ENCODE assay signal across 11 mouse cellular contexts in the genomic region with DNA sequence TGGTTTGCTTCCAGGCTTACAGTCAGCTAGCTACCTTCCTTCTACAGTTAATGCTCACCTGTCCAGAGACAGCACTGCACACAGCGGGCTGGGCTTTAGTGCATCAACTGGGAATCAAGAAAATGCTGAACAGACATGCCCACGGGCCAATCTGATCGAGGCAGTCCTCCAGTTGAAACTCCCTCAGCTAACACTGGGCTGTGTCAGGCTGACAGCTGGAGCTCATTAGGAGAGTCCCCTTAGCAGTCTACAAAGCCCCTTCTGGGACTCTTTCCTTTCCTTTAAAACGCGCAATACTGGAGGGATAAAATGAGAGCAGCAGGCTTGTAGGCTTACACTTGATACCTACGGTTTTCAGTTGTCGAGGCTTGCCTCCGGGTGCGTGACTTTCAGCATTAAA. TPM values are rescaled to one million over a fixed set of nuclear protein-coding genes. Genes with fewer than 3 reads are reported as not detected.
DNase-seq lines count a peak whose midpoint lies in the region; ATAC-seq and TF ChIP-seq lines count a peak whose summit lies in the region.
"Had no signal": no experiment of that assay in that cellular context is flagged by ENCODE, and none has a peak within 500 bp of the region (broad histone marks: within the 10 kb centered on the region; RNA-seq: fewer than 3 reads in every experiment).

No protein-coding gene starts in this region.

- peak overlapping the region; percentile 32 for H3K4me2 ChIP-seq in heart, embryonic 13.5 days
- no peak overlapping the region for H3K4me2 ChIP-seq in liver, postnatal 0 days (ENCODE audit: low read depth, low read length)

- H3K9ac ChIP-seq in heart, embryonic 13.5 days = no peak overlapping the region
- H3K9ac ChIP-seq in liver, postnatal 0 days (replicated peaks) = no peak overlapping the region

- TF ChIP-seq POLR2A in testis, adult 2 months (IDR thresholded peaks at IDR 0.05; ENCODE audit: control insufficient read depth, low read depth, low read length) = no peak

- intact Hi-C loops in heart, postnatal 36 days (cut with DNase I) = no loop called here

- no peak for ATAC-seq in heart, embryonic 13.5 days (ENCODE audit: extremely low read depth, insufficient number of reproducible peaks, low FRiP score, low TSS enrichment)
- no peak for ATAC-seq in liver, postnatal 0 days
- ATAC-seq: intestine, postnatal 0 days had no signal

- 51% methylated on average over 9 of the region's 9 CpGs for WGBS in heart, embryonic 13.5 days
- WGBS in limb, embryonic 10.5 days = 28% methylated on average over 9 of the region's 9 CpGs
- 72% methylated on average over 9 of the region's 9 CpGs for WGBS in liver, postnatal 0 days (ENCODE audit: insufficient replicate concordance)

- no peak for TF ChIP-seq EP300 in liver, postnatal 0 days (IDR thresholded peaks at IDR 0.05; ENCODE audit: low read depth)

- H3K4me1 ChIP-seq in heart, embryonic 13.5 days = peaks cover 6% of the 10 kb centered on the region; the same call in 1 of the 2 replicates
- peaks cover 2% of the 10 kb centered on the region; the same call in 1 of the 2 replicates for H3K4me1 ChIP-seq in testis, adult 2 months (ENCODE audit: control insufficient read depth, insufficient read depth, low read length)
- H3K4me1 ChIP-seq in limb, embryonic 10.5 days = peaks cover 21% of the 10 kb centered on the region
- H3K4me1 ChIP-seq in liver, postnatal 0 days (ENCODE audit: insufficient read depth) = no peaks in the 10 kb centered on the region

- H3K4me3 ChIP-seq in heart, embryonic 13.5 days = no peak overlapping the region
- H3K4me3 ChIP-seq in testis, adult 2 months (ENCODE audit: control insufficient read depth, low read depth, low read length) = peak overlapping the region; percentile 1
- H3K4me3 ChIP-seq in limb, embryonic 10.5 days = peak overlapping the region; percentile 21; the same call in 1 of the 2 replicates
- no peak overlapping the region for H3K4me3 ChIP-seq in liver, postnatal 0 days (ENCODE audit: low read depth, low read length)

- H3K36me3 ChIP-seq in heart, embryonic 13.5 days = no peaks in the 10 kb centered on the region
- no peaks in the 10 kb centered on the region for H3K36me3 ChIP-seq in testis, adult 2 months (ENCODE audit: control insufficient read depth, insufficient read depth, low read length)
- H3K36me3 ChIP-seq in limb, embryonic 10.5 days = no peaks in the 10 kb centered on the region
- H3K36me3 ChIP-seq in liver, postnatal 0 days (replicated peaks; ENCODE audit: insufficient read depth, low read length) = no peaks in the 10 kb centered on the region

- no peaks in the 10 kb centered on the region for H3K9me3 ChIP-seq in heart, embryonic 13.5 days
- H3K9me3 ChIP-seq in limb, embryonic 10.5 days (replicated peaks) = no peaks in the 10 kb centered on the region
- H3K9me3 ChIP-seq in liver, postnatal 0 days (ENCODE audit: low read length) = no peaks in the 10 kb centered on the region

- no peak for TF ChIP-seq CTCF in testis, adult 2 months (IDR thresholded peaks at IDR 0.05; ENCODE audit: control insufficient read depth, insufficient read depth, insufficient replicate concordance, low read depth, low read length)
- TF ChIP-seq CTCF in liver, postnatal 0 days (IDR thresholded peaks at IDR 0.05; ENCODE audit: low read depth) = no peak

- no peak overlapping the region for H3K27ac ChIP-seq in heart, embryonic 13.5 days (replicated peaks)
- no peak overlapping the region for H3K27ac ChIP-seq in testis, adult 2 months (ENCODE audit: control insufficient read depth, insufficient read depth, low read depth, low read length)
- peak overlapping the region; percentile 74 for H3K27ac ChIP-seq in limb, embryonic 10.5 days
- H3K27ac ChIP-seq in liver, postnatal 0 days (ENCODE audit: low read depth) = no peak overlapping the region

- H3K27me3 ChIP-seq in heart, embryonic 13.5 days (replicated peaks) = no peaks in the 10 kb centered on the region
- H3K27me3 ChIP-seq in testis, adult 2 months (ENCODE audit: control insufficient read depth, insufficient read depth, low read length) = no peaks in the 10 kb centered on the region
- no peaks in the 10 kb centered on the region for H3K27me3 ChIP-seq in limb, embryonic 10.5 days (ENCODE audit: low read depth, poor library complexity, severe bottlenecking)
- no peaks in the 10 kb centered on the region for H3K27me3 ChIP-seq in liver, postnatal 0 days (ENCODE audit: insufficient read depth, low read length)

- no peak for DNase-seq in heart, postnatal 36 days
- DNase-seq in testis, postnatal 10 days (ENCODE audit: low spot score) = no peak
- peak; percentile 75 for DNase-seq in limb, embryonic 10.5 days (ENCODE audit: low spot score)
- DNase-seq in lung, adult 18-20 months = no peak
- DNase-seq in MN1 (ENCODE audit: low spot score) = no peak
- DNase-seq in liver, postnatal 0 days = no peak
- DNase-seq: cerebellum, adult 11 months; thymus, postnatal 14 days had no signal

RNA-seq across cellular contexts. Expression of a gene that starts 53.9 kb away (rescaled TPM):
- polyA plus RNA-seq in heart, embryonic 13.5 days (2015; fragmentation: Nextera tagmentation; extraction: Ambion mirVana) = 8.3 and 8.5 TPM in 2 replicates
- 10 to 100 TPM; 25.6 to 27.4 TPM for total RNA-seq in heart, postnatal 36 days (2021)
- 16.7 and 18.3 TPM in 2 replicates for polyA plus RNA-seq in testis, adult 2 months (2012; rRNA removed)
- polyA plus RNA-seq in limb, embryonic 10.5 days (2016; fragmentation: Nextera tagmentation; extraction: Ambion mirVana) = 7.1 and 9.4 TPM in 2 replicates
- polyA plus RNA-seq in liver, postnatal 0 days (2015; fragmentation: Nextera tagmentation; extraction: Ambion mirVana) = 3.1 and 4.5 TPM in 2 replicates

Comparison
In these comparisons a context has a peak if more than half of its experiments do, and no peak if none do; other contexts are left out.
1. H3K4me3 ChIP-seq: peak in testis, adult 2 months (single experiment) and limb, embryonic 10.5 days (single experiment); none in heart, embryonic 13.5 days (single experiment) and liver, postnatal 0 days (single experiment).